Mouse (Mus musculus) frontal cortex, postnatal 10 days (tissue): ENCODE measurements around the gene Rft1.
"Not testable (repeated sequence)": the region's sequence is repeated elsewhere in the genome, so short reads cannot be mapped to it uniquely, and the experiment has no call there.

ENCODE experiments used
- DNase-seq, 2 experiments: peaks; one replicate each; pipeline ENCODE4 v3.0.0; 2022; ENCODE audit warnings: low spot score in 2 of 2, mixed read lengths in 1 of 2

The Rft1 gene

DNA sequence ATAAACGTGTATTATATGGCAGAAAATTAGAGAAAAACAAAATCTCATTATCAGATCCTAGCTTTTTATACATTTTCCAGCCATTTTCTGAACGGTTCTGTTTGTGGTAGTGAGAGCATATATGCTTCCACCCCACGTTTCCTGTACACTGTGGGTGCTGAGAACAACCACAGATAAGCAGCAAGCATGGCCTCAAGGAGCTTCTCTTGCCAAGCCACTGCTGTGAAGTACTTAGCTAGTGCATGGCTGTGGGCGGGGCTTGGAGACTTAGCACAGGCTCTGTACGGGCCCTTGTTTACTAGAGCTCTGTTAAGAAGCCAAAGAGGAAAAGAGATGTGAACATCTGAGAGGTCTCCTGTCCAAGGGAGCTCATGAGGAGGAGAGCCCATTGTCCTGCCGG, 20.8 kb downstream of the Rft1 start:
- no peak for DNase-seq

GRCm38 (mm10) chr14:30682131-30682530, 28.0 kb downstream of the Rft1 start:
- no peak for DNase-seq

GRCm38 (mm10) chr14:30690685-30691084, 36.5 kb downstream of the Rft1 start:
- no peak for DNase-seq

DNA sequence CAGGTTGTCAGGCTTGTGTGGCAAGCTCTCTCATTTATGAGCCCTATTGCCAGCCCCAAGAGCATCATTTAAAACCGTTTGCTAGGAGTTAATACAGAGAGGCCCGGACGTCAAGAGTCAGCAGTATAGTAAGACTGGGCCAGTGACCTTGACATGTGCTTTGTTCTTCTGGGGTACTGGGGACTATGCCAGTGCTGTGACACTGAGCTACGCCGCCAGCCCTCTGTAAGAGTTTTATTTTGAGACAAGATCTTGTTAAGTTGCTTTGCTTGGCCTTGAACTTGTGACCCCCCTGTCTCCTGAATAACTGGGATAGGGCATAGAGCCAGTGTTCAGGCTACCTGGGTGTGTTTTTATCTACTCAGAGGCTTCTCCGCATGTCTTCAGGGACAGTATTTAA, 38.3 kb downstream of the Rft1 start:
- DNase-seq = no peak

GRCm38 (mm10) chr14:30694786-30695185, 40.6 kb downstream of the Rft1 start:
- DNase-seq = no peak

GRCm38 (mm10) chr14:30695609-30696008, 41.4 kb downstream of the Rft1 start:
- DNase-seq = peak; percentile 66 to 67

GRCm38 (mm10) chr14:30697407-30698052, 43.4 kb downstream of the Rft1 start:
- DNase-seq = peak in 1 of 2 experiments; percentile 34

DNA sequence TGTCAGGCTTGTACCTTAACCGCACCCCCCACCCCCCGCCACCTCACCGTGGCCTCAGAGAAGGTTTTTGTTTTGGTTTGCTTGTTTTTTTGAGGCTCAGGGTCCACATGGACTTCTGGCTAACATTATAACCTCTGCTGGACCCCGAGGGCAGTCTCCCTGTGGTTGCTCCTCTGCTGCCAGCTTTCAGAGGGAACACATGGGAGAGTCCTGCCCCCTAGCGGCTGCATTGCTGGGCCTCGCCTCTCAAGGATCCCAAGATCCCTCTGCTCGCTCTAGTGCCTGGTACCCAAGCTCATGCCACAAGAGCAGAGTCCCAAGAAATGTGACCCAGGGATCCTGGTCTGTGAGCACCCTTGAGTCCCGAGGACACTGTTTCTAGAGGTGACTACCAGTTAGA, 45.5 kb downstream of the Rft1 start:
- peak; percentile 17 to 39 for DNase-seq

GRCm38 (mm10) chr14:30702512-30702911, 48.4 kb downstream of the Rft1 start:
- no peak for DNase-seq

- DNase-seq = no peak
Observed at GRCm38 (mm10) chr14:30703079-30703478, 48.9 kb downstream of the Rft1 start.

DNA sequence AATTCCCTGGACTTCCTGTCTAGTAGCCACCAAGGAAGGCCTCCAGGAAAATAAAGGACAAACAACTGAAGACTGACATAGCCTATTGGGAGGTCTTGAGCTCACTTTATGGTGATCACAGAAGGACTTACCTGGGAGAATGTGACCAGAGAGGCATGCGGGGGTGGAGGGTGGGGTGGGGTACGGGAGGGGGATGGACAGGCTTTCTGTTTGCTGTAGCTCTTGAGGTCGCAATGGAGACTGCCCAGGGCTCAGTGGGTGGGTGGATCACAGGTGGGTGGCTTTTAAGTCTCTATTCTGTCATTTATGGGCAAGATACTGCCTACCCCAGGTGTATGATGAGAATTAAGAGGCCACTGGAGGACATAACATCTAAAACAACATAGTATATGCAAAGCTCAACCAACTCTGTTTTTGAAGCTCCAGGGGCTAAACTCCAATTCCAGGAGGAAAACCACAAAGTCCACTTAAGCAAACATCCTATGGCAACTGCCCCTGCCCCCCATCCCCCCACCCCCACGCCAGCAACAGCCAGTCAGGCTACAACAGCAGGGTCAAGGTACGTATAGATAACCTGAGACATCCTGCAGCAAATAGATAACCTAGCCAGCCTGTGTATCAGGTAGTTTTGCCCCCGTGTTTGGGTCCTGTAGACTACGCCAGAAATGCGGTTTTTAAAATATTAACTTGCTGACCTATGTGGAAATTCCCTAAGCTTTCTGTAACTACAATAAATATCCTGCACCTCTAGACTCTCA, 50.1 kb downstream of the Rft1 start:
- DNase-seq = no peak

- no peak for DNase-seq
Observed at GRCm38 (mm10) chr14:30711892-30712291, 57.7 kb downstream of the Rft1 start.

- no peak for DNase-seq
Observed at GRCm38 (mm10) chr14:30713769-30714168, 59.6 kb downstream of the Rft1 start.

DNA sequence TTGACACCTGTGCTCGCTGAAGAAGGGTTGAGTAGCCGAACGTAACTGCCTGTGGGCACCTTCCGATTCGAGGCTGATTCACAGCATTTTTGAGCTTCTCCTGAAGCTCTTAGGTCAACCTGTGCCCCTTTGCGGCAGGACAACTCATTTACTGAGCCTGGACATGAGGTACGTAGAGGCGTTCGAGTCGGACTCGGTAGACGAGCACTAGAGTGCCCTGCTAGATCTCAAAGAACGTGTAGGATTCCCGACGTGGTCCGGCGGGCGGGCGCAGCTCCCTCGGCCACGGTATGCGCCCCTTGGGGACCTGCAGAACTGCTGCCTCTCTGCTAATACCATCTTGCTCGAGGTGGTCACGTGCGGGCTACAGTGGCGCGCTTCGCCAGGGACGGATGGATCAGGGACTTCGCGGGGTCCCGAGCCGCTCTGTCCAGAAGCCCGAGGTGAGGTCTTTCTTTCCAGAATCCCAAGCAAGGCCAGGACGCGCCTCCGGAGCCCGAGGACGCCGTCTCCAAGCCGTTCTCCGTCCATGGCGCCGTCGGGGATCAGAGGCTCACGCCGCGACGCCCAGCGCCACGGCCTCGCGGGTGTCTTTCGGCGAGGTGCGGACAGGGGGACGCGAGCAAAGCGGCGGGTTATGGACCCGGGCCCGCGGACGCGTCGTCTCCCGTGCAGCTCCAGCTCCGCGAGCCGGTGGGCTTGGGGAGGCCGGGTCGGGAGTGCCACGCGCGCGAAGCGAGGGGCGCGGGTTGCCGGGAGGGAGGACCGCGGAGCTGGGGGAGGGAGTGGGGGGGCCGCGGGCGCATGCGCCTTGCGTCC, 60.8 kb downstream of the Rft1 start, which contains the start of gene Sfmbt1:
Gene Sfmbt1, plus strand, starts transcription at position 51 of the 819 bp plus-strand sequence.
- peak in 1 of 2 experiments; percentile 20 for DNase-seq

- DNase-seq = peak; percentile 66 to 82
Observed at GRCm38 (mm10) chr14:30715618-30716050, 61.5 kb downstream of the Rft1 start.

DNA sequence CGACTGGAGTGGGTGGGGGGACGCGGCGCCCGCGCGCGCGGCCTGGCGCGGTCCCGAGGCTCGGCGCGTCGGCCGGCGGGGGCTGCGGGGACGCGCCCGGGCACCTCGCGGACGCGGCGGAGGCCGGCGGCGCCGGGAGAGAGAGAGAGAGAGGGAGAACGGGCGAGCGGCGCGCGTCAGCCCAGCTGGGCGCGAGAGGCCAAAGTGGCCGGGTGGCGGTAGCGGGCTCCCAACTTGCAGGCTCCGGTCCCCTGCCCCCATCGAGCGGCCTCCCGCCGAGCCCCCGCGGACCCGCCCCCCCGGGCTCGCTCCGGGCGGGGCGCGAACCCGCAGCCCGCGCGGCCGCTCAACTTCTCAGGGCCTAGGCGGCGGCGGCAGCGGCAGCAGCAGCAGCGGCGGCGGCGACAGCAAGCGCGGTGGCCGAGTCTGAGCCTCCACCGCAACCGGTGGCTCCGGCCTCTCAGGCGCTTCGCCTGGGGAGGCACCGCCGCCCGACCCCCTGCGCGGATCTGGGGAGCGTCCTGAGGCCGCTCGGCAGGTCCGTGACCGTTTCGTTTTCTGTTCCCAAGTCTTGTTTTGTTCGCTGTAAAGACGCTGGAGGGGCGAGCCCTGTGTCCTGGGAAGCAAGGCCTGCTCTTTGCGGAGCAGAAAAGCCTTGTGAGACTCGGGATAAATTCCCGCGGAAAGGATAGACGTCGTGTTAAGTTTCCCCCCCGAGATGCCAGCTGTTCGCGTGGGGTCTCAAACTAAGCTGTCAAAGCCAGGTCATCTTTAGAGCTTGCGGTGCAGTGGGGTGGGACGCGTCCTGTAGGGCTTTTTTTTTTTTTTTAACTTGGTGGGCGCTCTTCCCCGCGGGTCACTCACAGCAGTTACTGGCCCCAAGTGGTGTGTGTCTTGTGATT, 62.1 kb downstream of the Rft1 start:
- DNase-seq = peak; percentile 44 to 57

GRCm38 (mm10) chr14:30716953-30717285, 62.8 kb downstream of the Rft1 start:
- DNase-seq = no peak

DNA sequence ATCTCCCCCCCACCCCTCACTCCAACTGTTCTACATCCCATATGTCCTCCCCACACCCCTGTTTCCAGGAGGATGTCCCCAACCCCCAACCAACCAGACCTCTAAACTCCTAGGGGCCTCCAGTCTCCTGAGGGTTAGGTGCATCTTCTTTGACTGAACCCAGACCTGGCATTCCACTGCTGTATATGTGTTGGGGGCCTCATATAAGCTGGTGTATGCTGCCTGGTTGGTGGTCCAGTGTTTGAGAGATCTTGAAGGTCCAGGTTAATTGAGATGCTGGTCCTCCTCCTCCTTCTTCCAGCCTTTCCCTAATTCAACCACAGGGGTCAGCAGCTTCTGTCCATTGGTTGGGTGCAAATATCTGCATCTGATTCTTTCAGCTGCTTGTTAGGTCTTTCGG, 64.5 kb downstream of the Rft1 start:
- DNase-seq = not testable (repeated sequence)

DNA sequence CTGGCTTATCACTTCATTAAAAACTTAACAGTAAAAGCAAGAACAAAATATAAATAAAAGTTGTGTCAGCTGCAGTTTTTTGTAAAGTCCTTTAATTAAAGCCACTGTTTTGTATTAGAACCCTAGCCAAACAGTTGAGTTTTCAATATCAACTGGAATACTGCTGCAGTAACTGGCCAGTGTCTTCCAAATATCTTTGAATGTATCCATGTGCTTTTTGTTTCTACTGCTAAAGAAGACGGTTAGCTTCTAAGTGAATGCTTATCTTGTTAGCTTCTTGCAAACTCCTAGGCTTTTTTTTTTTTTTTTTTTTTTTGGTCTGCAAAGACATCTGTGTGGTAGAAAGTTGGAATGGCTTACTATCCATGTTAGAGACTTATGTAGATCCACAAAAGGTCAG, 65.4 kb downstream of the Rft1 start:
- DNase-seq = no peak

GRCm38 (mm10) chr14:30721850-30722249, 67.7 kb downstream of the Rft1 start:
- no peak for DNase-seq

GRCm38 (mm10) chr14:30722406-30722805, 68.2 kb downstream of the Rft1 start:
- DNase-seq = no peak
